Mouse (Mus musculus) spleen, adult 2 months (tissue): ENCODE data around the gene Unc5b.

ENCODE experiments used
- CTCF ChIP-seq: fragments of 200-500 bp; IDR thresholded peaks from 2 replicates; pipeline ENCODE4 v1.5.1; 2011; ENCODE audit warnings: mild to moderate bottlenecking, inconsistent platforms; ENCODE audit not compliant: insufficient read depth, insufficient read length, insufficient replicate concordance; ENCODE audit errors: extremely low read depth
- POLR2A ChIP-seq: fragments of 200-500 bp; IDR thresholded peaks from 2 replicates; pipeline ENCODE4 v1.6.1; 2011; ENCODE audit warnings: low read depth, low read length, inconsistent platforms

DNA sequence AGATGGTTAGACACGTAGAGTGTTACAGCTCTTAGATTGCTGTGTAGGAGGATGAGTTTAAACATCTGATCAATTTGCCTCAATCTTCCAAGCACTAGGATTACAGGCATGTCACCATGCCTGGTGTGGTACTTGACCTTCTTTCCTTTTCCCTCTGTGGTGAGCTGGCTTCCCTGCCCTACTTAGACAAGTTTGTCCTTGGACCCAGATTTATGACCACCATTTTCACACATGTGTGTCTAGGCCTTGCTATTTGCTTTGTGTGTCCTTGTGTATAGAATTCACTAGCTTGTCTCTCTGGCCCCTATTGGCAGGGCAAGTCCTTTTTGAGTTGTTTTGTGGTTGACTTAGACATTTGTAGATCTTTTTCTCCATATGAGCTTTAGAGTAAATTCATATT is 43.6 kb upstream of the Unc5b start:
- TF ChIP-seq POLR2A (no peak), CTCF (no peak)
